Mouse (Mus musculus): Measurements from ENCODE around the gene Lpcat4.

GRCm38 (mm10) chr2:112267547-112268269 is 28.4 kb downstream of the Lpcat4 start:
- TF ChIP-seq CTCF (IDR thresholded peaks at IDR 0.05; ENCODE audit: low read depth, low read length) = no peak
- TF ChIP-seq POLR2A (IDR thresholded peaks at IDR 0.05; ENCODE audit: extremely low read depth, insufficient read depth, low read length) = no peak

All from liver, adult 2 months (tissue).